Mouse (Mus musculus): Measurements from ENCODE around the gene Aptx. TPM values are rescaled to one million over a fixed set of nuclear protein-coding genes. Genes with fewer than 3 reads are reported as not detected.

The Aptx gene
- total RNA-seq, 2 experiments from 2014 or later = 12.2 to 18.9 TPM

DNA sequence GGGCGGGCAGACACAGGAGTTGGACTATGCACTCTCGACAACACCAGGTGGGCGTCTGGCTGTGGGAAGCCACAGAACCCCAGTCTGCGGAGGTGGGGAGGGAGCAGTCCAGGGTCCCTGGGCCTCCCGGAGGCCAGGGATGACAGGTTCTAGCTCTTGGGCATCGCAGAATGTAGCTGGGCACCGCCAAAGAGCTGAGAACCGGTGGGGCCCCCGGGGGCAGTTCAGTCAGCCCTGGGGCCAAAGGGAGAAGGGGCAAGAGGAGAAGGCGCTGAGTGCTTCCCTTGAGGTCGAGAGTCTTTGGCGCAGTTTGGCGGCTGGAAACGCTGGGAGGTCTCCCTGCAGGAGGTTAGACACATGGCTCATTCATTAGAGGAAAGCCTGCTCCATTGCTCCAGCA lies 26.7 kb downstream of the Aptx start:
- no peak for ATAC-seq (replicated peaks; ENCODE audit: poor library complexity, severe bottlenecking)

DNA sequence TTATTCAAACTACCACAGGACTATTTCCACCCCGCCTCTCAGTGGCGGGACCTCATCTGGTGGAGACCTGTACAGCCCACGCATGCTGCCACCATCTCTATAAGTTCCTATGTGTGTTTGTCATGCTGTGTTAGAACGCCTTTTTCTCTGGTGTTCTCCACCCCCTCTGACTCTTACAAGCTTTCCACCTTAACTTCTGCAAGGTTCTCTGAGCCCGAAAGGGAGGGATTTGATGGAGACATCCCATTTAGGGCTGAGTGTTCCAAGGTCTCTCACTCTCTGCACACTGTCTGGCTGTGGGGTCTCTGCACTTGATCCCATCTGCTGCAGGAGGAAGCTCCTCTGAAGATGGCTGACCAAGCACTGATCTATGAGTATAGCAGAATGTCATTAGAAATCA lies 29.5 kb downstream of the Aptx start:
- no peak for ATAC-seq (replicated peaks; ENCODE audit: poor library complexity, severe bottlenecking)

DNA sequence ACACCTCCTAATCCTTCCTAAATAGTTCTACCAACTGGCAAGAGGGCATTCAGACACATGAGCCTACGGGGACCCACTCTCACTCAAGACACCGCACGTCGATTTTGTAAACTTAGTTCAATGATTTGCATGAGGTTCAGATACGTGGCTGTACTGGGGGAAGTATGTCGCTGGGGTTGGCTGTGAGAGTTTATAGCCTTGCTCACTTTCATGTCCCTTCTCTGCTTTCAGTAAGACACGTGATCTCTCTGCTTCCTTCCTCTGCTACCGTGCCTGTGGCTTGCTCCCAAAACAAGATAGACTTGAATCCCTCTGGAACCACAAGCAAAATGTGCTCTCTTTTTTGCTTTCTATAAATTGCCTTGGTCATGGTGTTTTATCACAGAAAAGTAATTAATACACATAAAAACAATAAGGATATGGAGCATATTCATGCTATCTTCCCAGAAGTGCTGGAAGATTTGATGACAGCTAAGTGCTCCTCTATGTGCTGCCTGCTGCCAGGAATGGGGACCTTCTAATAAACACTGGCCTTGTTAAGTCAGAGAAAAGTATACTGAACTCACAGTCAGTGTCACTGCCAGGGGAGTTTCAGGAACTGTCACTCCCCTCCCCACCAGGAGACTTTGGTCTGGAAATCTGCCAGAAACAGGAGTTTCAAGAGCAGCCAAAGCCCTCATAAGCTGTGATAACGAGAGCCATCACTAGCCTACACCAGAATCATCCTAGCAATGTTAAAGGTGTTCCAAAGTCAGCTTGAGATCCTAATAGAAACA lies 36.6 kb downstream of the Aptx start:
- ATAC-seq (replicated peaks; ENCODE audit: poor library complexity, severe bottlenecking) = peak; percentile 52

DNA sequence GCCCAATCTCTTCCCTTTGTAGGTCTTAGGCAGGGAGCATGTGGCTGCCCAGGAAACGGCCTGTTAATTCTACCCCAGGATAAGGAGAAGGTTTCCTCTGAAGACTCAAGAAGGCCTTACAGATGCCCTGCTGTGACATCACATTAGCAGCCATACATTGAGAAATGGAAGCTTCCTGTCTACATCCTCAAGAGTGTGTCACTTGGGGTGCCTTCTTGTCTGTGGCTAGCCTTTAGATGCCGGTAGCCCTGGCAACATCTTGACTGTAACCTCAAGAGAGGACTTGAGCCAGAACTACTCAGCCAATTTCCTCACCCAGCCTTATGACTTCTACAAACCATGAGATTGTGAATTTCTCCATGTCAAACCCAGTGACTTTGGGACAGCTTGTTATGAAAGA lies 51.9 kb downstream of the Aptx start:
- ATAC-seq (replicated peaks; ENCODE audit: poor library complexity, severe bottlenecking) = peak; percentile 68

DNA sequence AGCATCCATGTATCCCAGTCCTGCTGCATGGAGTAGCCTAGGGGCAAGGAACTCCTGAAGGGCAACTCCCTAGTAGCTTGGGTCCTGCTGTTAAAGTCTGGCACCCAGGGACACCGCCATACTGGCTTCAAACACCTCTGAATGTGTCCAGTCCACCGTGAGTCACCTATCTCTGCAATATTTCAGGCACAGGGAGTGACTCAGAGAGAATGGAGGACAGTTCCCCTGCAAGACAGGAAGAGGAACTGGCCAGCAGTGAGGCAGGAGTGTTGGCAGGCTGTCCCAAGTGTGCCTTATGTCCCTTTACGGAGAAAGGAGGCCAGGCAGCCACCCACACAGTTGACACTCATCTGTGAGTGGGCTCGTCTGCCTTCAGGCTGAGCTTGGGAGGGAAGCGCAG lies 53.9 kb downstream of the Aptx start:
- ATAC-seq (replicated peaks; ENCODE audit: poor library complexity, severe bottlenecking) = peak; percentile 52; the same call in 1 of the 2 replicates

DNA sequence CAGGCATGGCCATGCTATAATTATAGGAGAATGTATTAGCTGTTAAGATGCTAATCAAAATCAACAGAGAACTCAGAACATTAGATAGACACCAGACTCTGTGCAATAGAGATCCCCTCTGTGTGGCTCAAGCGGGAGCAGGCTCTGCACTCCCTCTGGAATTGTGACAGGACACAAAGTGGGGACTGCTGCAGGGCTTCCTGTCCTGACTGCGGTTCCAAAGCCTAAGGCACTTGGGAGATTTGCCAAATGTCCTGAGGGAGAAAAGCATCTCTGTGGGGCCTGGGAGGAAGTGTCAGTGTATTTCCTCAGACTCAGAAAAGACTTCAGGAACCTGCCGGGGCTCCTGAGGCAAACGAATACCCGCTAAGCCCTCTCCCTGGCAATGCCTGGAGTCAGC lies 59.4 kb downstream of the Aptx start:
- ATAC-seq (replicated peaks; ENCODE audit: poor library complexity, severe bottlenecking) = no peak

DNA sequence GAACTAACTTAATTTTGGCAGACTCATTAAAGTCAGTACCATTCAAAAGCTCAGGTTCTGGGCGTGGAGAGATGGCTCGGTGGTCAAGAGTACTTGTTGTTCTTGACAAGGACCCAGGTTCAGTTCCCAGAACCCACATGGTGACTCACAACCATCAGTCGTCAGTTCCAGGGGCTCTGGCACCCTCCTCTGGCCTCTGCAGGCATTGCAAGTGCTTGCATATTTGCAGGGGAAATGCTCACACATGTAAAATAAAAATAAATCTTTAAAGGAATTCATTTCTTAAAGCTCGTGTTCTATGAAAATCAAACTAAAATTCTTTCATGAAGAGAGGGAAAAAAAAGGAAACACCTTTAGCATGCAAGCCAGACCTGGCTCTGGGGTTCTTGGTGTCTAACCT lies 62.0 kb downstream of the Aptx start:
- ATAC-seq (replicated peaks; ENCODE audit: poor library complexity, severe bottlenecking) = no peak

Other genes starting within 250 kb of the Aptx start
- gene Tmem215, start 231.0 kb downstream of the Aptx start, total RNA-seq (2014; fragmentation: Nextera tagmentation) = 1.8 and 2.7 TPM in 2 replicates
- 0.41 and 0.78 TPM in 2 replicates for gene Tmem215, start 231.0 kb downstream of the Aptx start, total RNA-seq (2017)
- 127 and 128 TPM in 2 replicates for gene Dnaja1, start 19.0 kb upstream of the Aptx start, total RNA-seq (2014; fragmentation: Nextera tagmentation)
- gene Dnaja1, start 19.0 kb upstream of the Aptx start, total RNA-seq (2017) = 338 and 392 TPM in 2 replicates
- gene Smu1, start 54.7 kb upstream of the Aptx start, total RNA-seq (2014; fragmentation: Nextera tagmentation) = 79.7 and 86.6 TPM in 2 replicates
- gene Smu1, start 54.7 kb upstream of the Aptx start, total RNA-seq (2017) = 136 and 154 TPM in 2 replicates
- gene B4galt1, start 150.8 kb upstream of the Aptx start, total RNA-seq (2014; fragmentation: Nextera tagmentation) = 74.8 and 78.1 TPM in 2 replicates
- gene B4galt1, start 150.8 kb upstream of the Aptx start, total RNA-seq (2017) = 45.0 and 45.5 TPM in 2 replicates
- gene Spink4, start 216.9 kb upstream of the Aptx start, total RNA-seq (2014; fragmentation: Nextera tagmentation) = not detected in 2 replicates
- gene Spink4, start 216.9 kb upstream of the Aptx start, total RNA-seq (2017) = not detected in 2 replicates
- gene Bag1, start 245.1 kb upstream of the Aptx start, total RNA-seq (2014; fragmentation: Nextera tagmentation) = 135 and 146 TPM in 2 replicates
- gene Bag1, start 245.1 kb upstream of the Aptx start, total RNA-seq (2017) = 325 and 367 TPM in 2 replicates
- 29.9 and 35.6 TPM in 2 replicates for gene Chmp5, start 245.2 kb upstream of the Aptx start, total RNA-seq (2014; fragmentation: Nextera tagmentation)
- gene Chmp5, start 245.2 kb upstream of the Aptx start, total RNA-seq (2017) = 57.8 and 87.8 TPM in 2 replicates

Measured in granulocyte monocyte progenitor cell, adult 5-6 weeks (primary cell).